Mouse (Mus musculus) bone marrow, adult 2 months (tissue): ENCODE data around the gene Hist1h4f.

ENCODE experiments used
- CTCF ChIP-seq: fragments of 200-500 bp; IDR thresholded peaks from 2 replicates; pipeline ENCODE4 v1.5.1; 2011; ENCODE audit warnings: low read length, control low read depth; ENCODE audit not compliant: control insufficient read depth, insufficient read depth
- POLR2A ChIP-seq: fragments of 200-500 bp; IDR thresholded peaks from 2 replicates; pipeline ENCODE4 v1.6.1; 2011; ENCODE audit warnings: low read depth, mild to moderate bottlenecking, control low read depth, low read length, borderline replicate concordance; ENCODE audit not compliant: control insufficient read depth

DNA sequence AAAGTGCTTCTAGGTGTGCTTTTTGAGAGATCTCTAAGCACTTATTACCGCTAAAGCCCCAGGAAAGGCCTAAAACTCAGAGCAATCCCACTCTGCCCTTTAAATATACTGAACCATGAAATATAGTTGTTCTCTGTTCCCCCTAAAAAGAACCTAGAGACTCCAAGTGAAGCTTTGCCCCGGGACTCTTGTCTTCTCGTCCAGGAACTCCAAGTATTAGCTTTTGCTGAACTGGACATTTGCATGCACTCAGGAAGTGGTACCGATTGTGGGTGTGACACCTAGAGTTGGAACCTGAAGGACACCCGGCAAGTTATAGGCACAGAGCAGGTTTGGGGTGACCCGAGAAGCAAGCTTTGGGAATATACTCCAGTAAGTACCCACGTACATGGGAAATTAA lies 39.8 kb upstream of the Hist1h4f start:
- TF ChIP-seq POLR2A (no peak), CTCF (no peak)
